Mouse (Mus musculus) liver, adult 2 months (tissue): ENCODE results near the gene Golph3. TPM values are rescaled to one million over a fixed set of nuclear protein-coding genes. Genes with fewer than 3 reads are reported as not detected.

Source experiments
- DNase-seq: peaks from one replicate; pipeline ENCODE4 v3.0.0-alpha.2; 2011; ENCODE audit warnings: low read depth, low spot score; ENCODE audit errors: extremely low read depth
- H3K27ac ChIP-seq: fragments of 200-500 bp; replicated peaks from 2 replicates; pipeline ENCODE4 v1.5.1; 2012; ENCODE audit warnings: low read depth, mild to moderate bottlenecking, control low read depth, inconsistent platforms, low read length; ENCODE audit not compliant: insufficient read depth
- H3K27me3 ChIP-seq: fragments of 200-500 bp; 2 replicates; pipeline ENCODE4 v1.6.1; 2012; ENCODE audit warnings: mild to moderate bottlenecking, moderate library complexity, low read length, inconsistent platforms; ENCODE audit not compliant: control insufficient read depth, insufficient read depth
- H3K36me3 ChIP-seq: fragments of 200-500 bp; 2 replicates; pipeline ENCODE4 v1.6.1; 2012; ENCODE audit warnings: low read length, inconsistent platforms; ENCODE audit not compliant: control insufficient read depth, insufficient read depth
- H3K4me1 ChIP-seq: fragments of 200-500 bp; 2 replicates; pipeline ENCODE4 v1.6.1; 2011; ENCODE audit warnings: low read length; ENCODE audit not compliant: control insufficient read depth, insufficient read depth
- H3K4me3 ChIP-seq: fragments of 200-500 bp; 2 replicates; pipeline ENCODE4 v1.5.1; 2011; ENCODE audit warnings: low read depth, mild to moderate bottlenecking, control low read depth, low read length, moderate library complexity; ENCODE audit not compliant: insufficient read depth
- H3K79me2 ChIP-seq: fragments of 200-500 bp; 2 replicates; pipeline ENCODE4 v1.6.1; 2012; ENCODE audit warnings: inconsistent platforms, mild to moderate bottlenecking, low read length, moderate library complexity; ENCODE audit not compliant: control insufficient read depth, insufficient read depth
- H3K9ac ChIP-seq: fragments of 200-500 bp; 2 replicates; pipeline ENCODE4 v1.6.1; 2012; ENCODE audit warnings: low read depth, mild to moderate bottlenecking, control low read depth, inconsistent platforms, low read length
- CTCF ChIP-seq: fragments of 200-500 bp; IDR thresholded peaks from 2 replicates; pipeline ENCODE4 v1.5.1; 2011; ENCODE audit warnings: low read depth, low read length, control low read depth
- POLR2A ChIP-seq: fragments of 200-500 bp; IDR thresholded peaks from 2 replicates; pipeline ENCODE4 v1.6.1; 2011; ENCODE audit warnings: low read length, control low read depth; ENCODE audit not compliant: insufficient read depth; ENCODE audit errors: extremely low read depth
- WGBS: fragments of 180-500 bp; shearing (Covaris S2); methylation state at CpG from one replicate; pipeline ENCODE4 v1.1.7; 2018; 5-methylcytosine and 5-hydroxymethylcytosine counted together
- polyA plus RNA-seq: library from polyadenylated mRNA; depleted of rRNA; stranded (reverse); fragments of >200 nt; gene quantifications from 2 replicates; pipeline ENCODE4 v1.2.3, GENCODE M21; 2012
- total RNA-seq: library from RNA; depleted of rRNA; stranded (reverse); fragments of >200 nt; gene quantifications from 2 replicates; pipeline ENCODE4 v1.2.3, GENCODE M21; 2014

Gene Golph3
- total and polyA plus RNA-seq, 2 experiments = 49.8 to 52.4 TPM

DNA sequence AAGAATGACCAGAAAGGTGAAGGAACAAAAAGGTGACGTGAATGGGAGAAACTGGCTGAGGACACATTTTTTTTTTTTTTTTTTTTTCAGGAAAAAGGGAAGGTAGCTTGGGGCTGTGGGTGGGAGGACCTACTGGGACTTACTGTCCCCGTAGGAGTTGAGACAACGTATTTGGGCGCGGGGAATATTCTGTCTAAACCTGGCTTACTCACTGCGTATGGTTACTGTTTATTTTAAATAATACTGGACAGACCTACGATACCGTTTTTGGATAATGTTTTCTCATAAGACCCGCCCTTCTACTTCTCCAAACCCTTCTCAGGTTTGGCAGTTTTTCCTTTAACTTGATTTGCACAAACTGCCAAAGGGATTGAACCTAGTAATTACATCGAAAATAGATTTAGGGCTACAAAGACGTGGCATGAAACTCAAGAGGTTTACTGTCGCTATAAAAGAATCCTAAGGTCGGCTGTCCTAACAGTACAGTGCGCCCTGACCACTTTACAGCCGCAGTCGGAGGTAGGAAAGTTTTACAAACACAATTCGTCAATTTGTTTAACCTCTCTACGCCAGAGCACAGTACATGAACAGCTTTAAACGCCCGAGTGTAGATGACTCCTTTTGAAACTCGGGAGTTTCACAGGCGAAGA, 684 bp upstream of the Golph3 start:
- H3K4me1 ChIP-seq = peaks cover 10% of the 10 kb centered on the region
- WGBS = 5% methylated on average over 22 of the region's 22 CpGs
- no peaks in the 10 kb centered on the region for H3K27me3 ChIP-seq
- no peaks in the 10 kb centered on the region for H3K36me3 ChIP-seq
- peaks cover 24% of the 10 kb centered on the region for H3K79me2 ChIP-seq
- H3K27ac ChIP-seq = peak overlapping the region; percentile 70
- H3K4me3 ChIP-seq = peak overlapping the region; percentile 93
- peak; percentile 65 for DNase-seq
- H3K9ac ChIP-seq = peak overlapping the region; percentile 80
- no peak for TF ChIP-seq CTCF
- TF ChIP-seq POLR2A = no peak

DNA sequence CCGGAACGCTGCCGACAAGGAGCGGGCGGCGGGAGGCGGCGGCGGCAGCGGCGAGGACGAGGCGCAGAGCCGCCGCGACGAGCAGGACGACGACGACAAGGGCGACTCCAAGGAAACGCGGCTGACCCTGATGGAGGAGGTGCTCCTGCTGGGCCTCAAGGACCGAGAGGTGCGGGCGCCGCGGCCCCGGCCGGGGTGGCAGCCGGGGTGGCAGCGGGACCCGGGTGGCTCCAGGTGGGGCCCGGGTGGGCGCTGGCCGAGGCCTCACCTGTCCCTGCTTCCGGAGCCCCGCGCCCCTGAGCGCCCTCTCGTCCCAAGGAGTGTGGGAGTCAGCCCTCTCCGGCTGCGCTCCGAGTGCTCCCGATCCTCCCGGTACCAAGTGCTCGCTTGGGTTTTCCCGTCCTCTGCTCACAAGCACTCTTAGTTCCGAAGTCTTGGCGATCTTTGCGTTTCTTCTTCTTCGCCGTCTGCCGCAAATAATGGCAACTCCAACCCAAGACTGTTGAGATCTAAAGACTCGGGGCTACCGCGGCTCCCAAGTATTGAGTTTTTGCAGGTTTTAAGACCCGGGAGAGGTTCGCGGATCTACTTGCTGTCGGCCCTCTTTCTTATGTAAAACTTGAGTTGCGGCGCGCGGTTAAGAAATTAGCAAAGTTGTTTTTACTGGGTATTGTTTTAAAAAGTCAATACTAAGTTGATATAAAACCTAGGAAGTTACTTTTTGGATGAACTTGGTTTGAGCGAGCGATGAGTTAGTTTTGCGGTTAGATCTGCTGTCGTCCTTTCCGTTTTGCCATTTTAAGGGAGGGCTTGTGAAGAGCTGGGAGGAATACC, 755 bp downstream of the Golph3 start, which contains the start of gene 1810049J17Rik:
Gene 1810049J17Rik (minus strand): TSS at position 112 of the 834 bp plus-strand sequence.
- Histone ChIP-seq H3K9ac (peak within 1 kb of the TSS; percentile 98), H3K27me3 (no peaks in the 10 kb centered on the region), H3K4me3 (peak within 1 kb of the TSS; percentile 93), H3K79me2 (peaks cover 32% of the 10 kb centered on the region), H3K4me1 (peaks cover 13% of the 10 kb centered on the region), H3K36me3 (no peaks in the 10 kb centered on the region), H3K27ac (peak within 1 kb of the TSS; percentile 94)
- peak; percentile 47 for DNase-seq
- TF ChIP-seq POLR2A = no peak
- TF ChIP-seq CTCF = no peak
- WGBS = under 1% methylated on average over 67 of the region's 70 CpGs

DNA sequence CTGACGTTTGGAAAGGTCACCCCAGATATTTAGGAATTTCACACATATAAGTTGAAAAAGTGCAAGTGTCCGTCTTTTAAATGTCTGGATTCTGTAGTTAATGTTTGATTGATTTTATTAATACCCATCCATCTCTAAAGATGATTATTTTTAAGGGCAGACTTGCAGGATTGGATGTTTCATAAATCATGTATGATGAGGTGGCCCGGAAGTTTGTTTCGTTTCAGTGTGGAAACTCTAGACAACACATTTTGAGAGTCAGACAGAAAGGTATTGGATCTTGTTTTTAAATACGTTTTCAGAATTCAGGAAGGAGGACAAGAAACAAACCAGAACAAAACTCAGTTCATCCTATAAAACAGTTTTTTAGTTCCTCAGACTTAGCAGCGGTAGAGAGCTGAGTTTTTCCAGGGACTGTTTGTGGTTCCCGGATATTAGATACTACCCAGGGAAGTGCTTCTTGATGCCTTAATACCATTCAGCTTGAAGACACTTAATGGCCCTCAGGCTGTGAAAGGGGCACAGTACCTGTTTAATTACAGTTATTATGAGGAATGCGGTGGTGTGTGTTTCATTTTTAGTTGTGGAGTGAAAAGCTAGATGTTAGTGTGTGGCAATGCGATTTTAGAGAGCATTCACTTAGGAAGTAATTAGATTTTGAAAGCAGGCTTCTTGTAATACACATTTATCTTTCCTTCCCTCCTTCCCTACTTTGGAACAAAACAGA, 1.6 kb downstream of the Golph3 start:
- no peaks in the 10 kb centered on the region for H3K36me3 ChIP-seq
- H3K27ac ChIP-seq = 0 out of 2 replicates have a peak overlapping the region, but pooled peaks have one; percentile 94

DNA sequence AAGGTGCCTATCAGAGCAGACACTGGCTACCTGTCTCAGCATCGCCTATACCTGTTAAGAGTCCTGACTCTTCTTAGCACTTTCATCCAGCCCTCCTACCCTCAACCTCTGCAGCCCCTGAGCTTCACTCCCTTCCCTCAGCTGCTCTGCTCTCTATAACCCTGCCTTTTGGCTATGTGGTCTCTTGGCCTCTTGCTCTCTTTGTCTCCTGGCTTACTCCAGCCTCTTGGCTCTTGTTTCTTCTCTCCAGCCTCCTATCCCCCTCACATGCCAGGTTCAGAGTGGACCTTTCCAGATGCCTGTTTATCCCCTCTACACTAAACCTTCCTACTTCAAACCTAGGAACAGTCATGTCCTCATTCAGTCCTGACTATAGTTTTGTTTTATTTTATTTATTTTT, 3.1 kb downstream of the Golph3 start:
- H3K27ac ChIP-seq = no peak overlapping the region
- H3K27me3 ChIP-seq = no peaks in the 10 kb centered on the region
- TF ChIP-seq CTCF = no peak
- no peak for TF ChIP-seq POLR2A
- peaks cover 46% of the 10 kb centered on the region for H3K79me2 ChIP-seq
- H3K9ac ChIP-seq = no peak overlapping the region
- peaks cover 16% of the 10 kb centered on the region for H3K4me1 ChIP-seq
- H3K4me3 ChIP-seq = no peak overlapping the region
- no peak for DNase-seq
- no peaks in the 10 kb centered on the region for H3K36me3 ChIP-seq
- 91% methylated on average over 1 of the region's 1 CpGs for WGBS

More for the DNA sequence above, 1.6 kb downstream of the Golph3 start:
- H3K27me3 ChIP-seq = no peaks in the 10 kb centered on the region
- no peak for DNase-seq
- TF ChIP-seq POLR2A (no peak), CTCF (no peak)
- H3K4me1 ChIP-seq = peaks cover 15% of the 10 kb centered on the region
- H3K4me3 ChIP-seq = peak overlapping the region; percentile 93
- WGBS = 5% methylated on average over 9 of the region's 9 CpGs
- peaks cover 38% of the 10 kb centered on the region for H3K79me2 ChIP-seq
- H3K9ac ChIP-seq = peak overlapping the region; percentile 98

GRCm38 (mm10) chr15:12330389-12330788, 9.1 kb downstream of the Golph3 start:
- Histone ChIP-seq H3K27me3 (no peaks in the 10 kb centered on the region), H3K27ac (peak overlapping the region; percentile 6; the same call in 1 of the 2 replicates), H3K79me2 (peaks cover 50% of the 10 kb centered on the region), H3K36me3 (no peaks in the 10 kb centered on the region), H3K9ac (no peak overlapping the region), H3K4me1 (peaks cover 29% of the 10 kb centered on the region), H3K4me3 (no peak overlapping the region)
- WGBS = 39% methylated on average over 3 of the region's 3 CpGs
- TF ChIP-seq POLR2A (no peak), CTCF (no peak)
- DNase-seq = peak; percentile 74
